In genomic region chr5:66203424-66203823, GRCm38 (mm10) we compare ENCODE assay signal across 36 mouse cellular contexts. TPM values are rescaled to one million over a fixed set of nuclear protein-coding genes. Genes with fewer than 3 reads are reported as not detected.
"Had no signal": no experiment of that assay in that cellular context is flagged by ENCODE, and none has a peak within 500 bp of the region (broad histone marks: within the 10 kb centered on the region; RNA-seq: fewer than 3 reads in every experiment).

No protein-coding gene starts in this region.

- H3K27me3 ChIP-seq: limb, embryonic 12.5 days; limb, embryonic 13.5 days; limb, embryonic 15.5 days; liver, embryonic 13.5 days; liver, embryonic 15.5 days; lung, embryonic 15.5 days; midbrain, embryonic 12.5 days; midbrain, embryonic 13.5 days; midbrain, embryonic 15.5 days; neural tube, embryonic 12.5 days had no signal

- H3K4me3 ChIP-seq: left cerebral cortex, adult 2 months; limb, embryonic 10.5 days; limb, embryonic 12.5 days; limb, embryonic 13.5 days; limb, embryonic 15.5 days; liver, embryonic 13.5 days; liver, embryonic 15.5 days; lung, embryonic 15.5 days; megakaryocyte, embryonic 14.5 days; midbrain, embryonic 10.5 days; midbrain, embryonic 12.5 days; midbrain, embryonic 13.5 days; midbrain, embryonic 15.5 days; myocyte; neural tube, embryonic 12.5 days had no signal

- H3K9me3 ChIP-seq: limb, embryonic 10.5 days; limb, embryonic 12.5 days; limb, embryonic 13.5 days; limb, embryonic 15.5 days; liver, embryonic 13.5 days; liver, embryonic 15.5 days; lung, embryonic 15.5 days; megakaryocyte, embryonic 14.5 days; midbrain, embryonic 10.5 days; midbrain, embryonic 12.5 days; midbrain, embryonic 13.5 days; midbrain, embryonic 15.5 days; neural tube, embryonic 12.5 days had no signal

- DNase-seq: left cerebral cortex, postnatal 4 days; liver; liver, embryonic 13.5 days; liver, postnatal 0 days; lung, adult 18-20 months; lung, adult 2 months; lung, embryonic 14.5 days; lung, postnatal 10 days; lung, postnatal 14 days; lung, postnatal 36 days; lung, postnatal 4 days; midbrain, embryonic 14.5 days had no signal

- H3K9ac ChIP-seq: limb, embryonic 12.5 days; limb, embryonic 13.5 days; limb, embryonic 15.5 days; liver, embryonic 13.5 days; liver, embryonic 14.5 days; liver, embryonic 15.5 days; liver, postnatal 0 days; lung, embryonic 14.5 days; lung, embryonic 15.5 days; midbrain, embryonic 12.5 days; midbrain, embryonic 13.5 days; midbrain, embryonic 15.5 days; neural tube, embryonic 12.5 days had no signal

- H3K4me2 ChIP-seq: limb, embryonic 12.5 days; limb, embryonic 13.5 days; limb, embryonic 15.5 days; liver, embryonic 11.5 days; liver, embryonic 13.5 days; liver, embryonic 15.5 days; lung, embryonic 14.5 days; lung, embryonic 15.5 days; midbrain, embryonic 11.5 days; midbrain, embryonic 12.5 days; midbrain, embryonic 13.5 days; midbrain, embryonic 15.5 days; neural tube, embryonic 12.5 days had no signal

- H3K4me1 ChIP-seq: limb, embryonic 10.5 days; limb, embryonic 12.5 days; limb, embryonic 13.5 days; limb, embryonic 15.5 days; liver, embryonic 13.5 days; liver, embryonic 15.5 days; lung, embryonic 15.5 days; midbrain, embryonic 13.5 days; midbrain, embryonic 15.5 days; neural tube, embryonic 12.5 days had no signal

- ATAC-seq: liver, postnatal 0 days; lung, postnatal 0 days; midbrain, embryonic 13.5 days; midbrain, embryonic 15.5 days; midbrain, embryonic 16.5 days had no signal

- H3K36me3 ChIP-seq: limb, embryonic 10.5 days; limb, embryonic 12.5 days; limb, embryonic 13.5 days; limb, embryonic 15.5 days; liver, embryonic 13.5 days; liver, embryonic 15.5 days; lung, embryonic 15.5 days; midbrain, embryonic 10.5 days; midbrain, embryonic 12.5 days; midbrain, embryonic 13.5 days; midbrain, embryonic 15.5 days; neural tube, embryonic 12.5 days had no signal

- H3K27ac ChIP-seq: left cerebral cortex, adult 2 months; limb, embryonic 10.5 days; limb, embryonic 12.5 days; limb, embryonic 13.5 days; limb, embryonic 15.5 days; liver, embryonic 13.5 days; liver, embryonic 14.5 days; liver, embryonic 15.5 days; lung, embryonic 15.5 days; macrophage; midbrain, embryonic 10.5 days; midbrain, embryonic 12.5 days; midbrain, embryonic 13.5 days; midbrain, embryonic 15.5 days; neural tube, embryonic 12.5 days had no signal

RNA-seq across cellular contexts. Expression of gene Nsun7, which starts 56.3 kb away (rescaled TPM):
- total RNA-seq: megakaryocyte progenitor cell, adult 5-6 weeks; megakaryocyte, adult 5-6 weeks; megakaryocyte-erythroid progenitor cell, adult 5-6 weeks; monocyte, adult 5-6 weeks had no signal
- polyA plus RNA-seq: liver, embryonic 11.5 days; liver, embryonic 13.5 days; liver, embryonic 15.5 days; macrophage; myocyte had no signal
